Mouse (Mus musculus) ES-CJ7 (cell line): ENCODE results near the gene Pnrc2.

Experiments used
- DNase-seq: peaks from one replicate; pipeline ENCODE4 v3.0.0; 2011; ENCODE audit warnings: low read depth, low spot score

The Pnrc2 gene

DNA sequence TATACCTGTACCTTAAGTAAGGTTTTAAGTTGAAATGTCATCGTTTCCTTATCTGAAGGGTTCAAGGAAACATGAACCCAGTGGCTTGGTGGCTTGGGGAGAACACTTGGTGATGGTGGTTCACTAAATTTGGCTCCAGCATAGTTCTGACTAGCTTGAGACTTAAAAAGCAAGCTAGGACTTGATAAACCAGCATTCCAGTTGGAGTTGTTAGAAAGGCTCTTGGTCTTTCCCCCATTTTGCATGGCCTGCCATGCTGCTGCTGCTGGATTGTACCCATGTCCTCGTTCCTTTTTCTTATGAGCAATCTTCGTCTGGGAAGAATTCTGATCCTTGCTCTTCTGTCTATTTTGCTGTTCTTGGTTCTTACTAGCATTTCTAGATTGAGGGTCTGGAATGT lies 1.6 kb downstream of the Pnrc2 start:
- no peak for DNase-seq

DNA sequence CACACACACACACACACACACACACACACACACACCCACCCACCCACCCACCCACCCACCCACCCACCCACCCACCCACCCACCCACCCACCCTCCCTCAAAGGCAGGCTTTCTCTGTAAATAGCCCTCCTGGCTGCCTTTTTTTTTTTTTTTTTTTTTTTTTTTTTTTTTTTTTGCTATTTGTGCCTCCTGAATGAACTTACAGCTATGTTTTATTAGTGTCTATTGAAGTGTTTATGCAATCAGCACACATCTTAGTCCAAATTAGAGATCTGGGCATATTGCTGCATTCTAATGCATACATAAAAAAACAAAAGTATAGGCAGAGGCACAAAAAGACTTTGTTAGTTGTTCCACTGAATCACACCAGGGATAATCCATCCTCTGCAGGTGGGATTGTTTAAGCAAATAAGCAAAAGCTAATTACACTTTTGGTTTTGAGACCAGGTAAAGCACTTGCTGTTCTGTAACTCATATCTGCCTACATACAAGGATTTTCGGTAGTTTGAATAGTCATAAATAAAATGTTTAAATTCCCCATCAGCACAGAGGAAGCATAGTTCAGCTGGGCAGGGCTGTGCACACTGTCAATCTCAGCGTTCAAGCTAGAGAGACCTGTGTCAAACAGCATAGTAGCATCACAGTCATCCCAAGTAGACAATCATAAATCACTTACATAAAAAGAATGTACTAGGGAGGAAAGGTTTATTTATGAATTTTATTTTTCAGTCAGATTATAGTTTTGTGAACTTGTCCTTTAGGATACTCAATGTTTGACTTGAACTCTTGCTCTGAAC lies 3.2 kb downstream of the Pnrc2 start:
- no peak for DNase-seq

DNA sequence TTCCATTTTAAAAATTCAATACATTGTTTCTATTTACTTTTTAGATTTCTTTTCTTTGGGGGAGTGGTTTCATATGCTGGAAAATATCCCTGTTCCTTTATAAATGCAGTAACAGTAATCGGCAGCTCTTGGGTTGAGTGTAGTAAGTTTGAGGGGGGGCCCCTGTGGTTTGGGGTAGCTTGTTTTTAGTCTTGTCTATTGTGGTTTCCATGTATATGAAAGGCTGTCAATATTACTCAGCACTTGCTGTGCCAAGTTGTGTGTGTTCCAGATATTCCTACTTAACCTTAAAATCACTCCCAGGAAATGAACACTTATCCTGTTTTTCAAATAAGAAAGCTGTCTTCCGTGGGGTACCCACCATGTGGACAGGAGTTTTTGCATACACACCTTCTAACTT lies 4.7 kb downstream of the Pnrc2 start:
- no peak for DNase-seq

DNA sequence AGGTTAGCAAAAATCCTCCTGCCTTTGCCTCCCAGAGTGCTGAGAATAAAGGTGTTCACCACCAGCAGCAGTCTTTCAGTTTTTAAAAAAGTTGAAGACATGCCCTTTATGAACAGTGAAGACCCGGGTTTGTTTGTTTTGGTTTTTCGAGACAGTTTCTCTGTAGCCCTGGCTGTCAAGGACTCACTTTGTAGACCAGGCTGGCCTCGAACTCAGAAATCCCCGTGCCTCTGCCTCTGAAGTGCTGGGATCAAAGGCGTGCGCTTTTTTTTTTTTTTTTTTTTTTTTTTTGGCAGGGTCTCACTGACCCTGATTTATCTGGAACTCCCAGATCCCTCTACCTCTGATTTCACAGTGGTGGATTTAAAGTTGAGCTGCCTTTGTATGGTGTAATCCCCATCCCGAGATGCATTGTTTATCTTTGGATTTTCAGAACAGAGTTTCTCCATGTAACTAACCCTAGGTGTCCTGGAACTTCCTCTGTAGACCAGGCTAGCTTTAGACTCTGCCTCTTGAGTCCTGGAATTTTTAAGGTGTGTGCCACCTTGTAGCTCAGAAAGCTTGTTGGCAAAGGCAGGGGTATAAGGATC lies 16.0 kb downstream of the Pnrc2 start:
- DNase-seq: no peak

DNA sequence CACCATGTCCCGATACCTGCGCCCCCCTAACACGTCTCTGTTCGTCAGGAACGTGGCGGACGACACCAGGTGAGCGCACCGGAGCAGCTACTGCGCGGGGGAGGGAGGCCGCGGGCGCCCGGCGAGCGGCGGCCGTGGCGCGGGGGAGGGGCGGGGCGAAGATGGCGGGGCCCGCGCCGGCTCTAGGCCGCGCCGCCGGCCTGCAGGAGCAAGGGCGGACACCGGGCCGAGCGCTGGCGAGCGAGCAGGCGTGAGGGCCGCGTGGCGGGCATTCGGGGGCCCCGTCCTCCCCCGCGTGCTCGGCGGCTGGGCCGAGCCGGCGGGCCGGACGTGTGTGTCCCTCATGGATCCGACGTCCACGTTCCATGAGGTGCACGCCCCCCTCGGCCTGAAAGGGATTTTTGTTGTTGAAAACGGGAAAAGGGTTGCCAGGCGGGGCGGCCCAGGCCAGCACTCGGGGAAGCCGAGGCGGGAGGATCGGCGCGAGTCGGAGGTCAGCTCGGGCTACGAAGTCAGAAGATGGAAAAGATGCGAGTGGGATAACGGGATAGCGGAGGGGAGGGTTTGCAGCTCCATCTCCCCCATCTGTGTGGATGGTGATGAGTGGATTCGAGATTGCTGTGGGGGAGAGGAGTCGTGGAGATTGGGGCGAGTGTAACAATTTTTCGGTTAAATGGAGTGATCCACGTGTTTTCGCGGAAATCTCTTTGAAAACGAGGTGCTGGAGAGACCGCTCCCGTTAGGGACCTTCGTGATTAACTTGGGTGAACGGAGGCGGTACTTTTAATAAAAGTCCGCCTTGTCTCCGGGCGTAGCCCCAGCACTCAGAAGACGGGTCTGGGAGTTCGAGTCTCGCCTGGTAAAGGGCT lies 17.2 kb downstream of the Pnrc2 start:
- peak; percentile 61 for DNase-seq

DNA sequence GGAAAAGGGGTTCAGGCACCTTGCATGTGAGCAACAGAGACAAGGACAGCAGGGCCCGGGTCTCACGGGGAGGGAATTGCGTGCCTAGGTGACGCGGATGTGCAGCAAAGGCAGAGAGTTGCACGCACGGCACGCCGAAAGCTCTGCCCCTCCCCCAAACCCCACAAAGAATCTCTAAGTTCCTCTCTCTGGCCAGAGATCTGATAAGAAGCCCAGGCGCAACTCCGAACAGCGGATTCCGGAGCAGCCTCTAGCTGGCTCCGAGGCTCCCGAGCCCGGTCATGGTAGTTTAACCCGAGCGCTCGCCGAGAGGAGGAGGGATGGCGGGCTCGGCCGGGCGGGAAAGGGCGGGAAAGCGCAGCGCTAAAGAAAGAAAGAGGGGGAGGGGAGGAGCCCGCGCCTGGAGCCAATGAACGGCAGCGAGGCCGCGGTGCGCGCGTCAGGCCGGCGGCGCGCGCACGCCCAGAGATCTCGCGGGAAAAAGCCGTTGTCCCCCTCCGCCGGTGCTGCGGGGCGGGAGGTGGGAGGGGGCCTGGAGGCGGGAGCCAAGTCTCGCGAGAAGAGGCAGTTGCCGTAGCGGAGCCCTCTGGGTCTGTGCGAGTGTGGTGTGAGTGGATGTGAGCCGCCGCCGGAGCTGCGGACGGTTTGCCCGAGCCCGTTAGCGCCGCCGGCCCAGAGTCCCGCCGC lies 18.0 kb downstream of the Pnrc2 start, which contains the start of gene Srsf10:
TSS of gene Srsf10 (plus strand) at position 212 of the 687 bp plus-strand sequence.
- peak; percentile 98 for DNase-seq

DNA sequence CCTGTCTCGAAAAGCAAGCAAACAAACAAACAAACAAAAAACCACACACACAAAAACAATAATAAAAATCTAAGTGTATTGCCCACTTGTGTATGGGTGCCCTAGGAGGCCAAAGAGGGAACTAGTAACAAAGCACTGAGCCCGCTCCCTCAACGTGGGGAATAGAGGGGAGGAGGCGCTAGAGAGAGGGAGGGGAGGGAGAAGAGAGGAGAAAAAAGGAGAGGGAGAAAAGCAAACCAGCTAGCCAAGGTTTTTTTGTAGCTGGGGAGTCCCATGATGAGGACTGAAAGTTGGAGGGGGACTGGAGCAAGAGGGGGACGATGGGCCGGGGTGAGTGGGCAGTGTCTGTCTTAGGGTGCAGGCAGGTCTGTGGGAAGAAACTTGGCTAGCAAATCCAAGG lies 18.6 kb downstream of the Pnrc2 start:
- DNase-seq: peak; percentile 65

DNA sequence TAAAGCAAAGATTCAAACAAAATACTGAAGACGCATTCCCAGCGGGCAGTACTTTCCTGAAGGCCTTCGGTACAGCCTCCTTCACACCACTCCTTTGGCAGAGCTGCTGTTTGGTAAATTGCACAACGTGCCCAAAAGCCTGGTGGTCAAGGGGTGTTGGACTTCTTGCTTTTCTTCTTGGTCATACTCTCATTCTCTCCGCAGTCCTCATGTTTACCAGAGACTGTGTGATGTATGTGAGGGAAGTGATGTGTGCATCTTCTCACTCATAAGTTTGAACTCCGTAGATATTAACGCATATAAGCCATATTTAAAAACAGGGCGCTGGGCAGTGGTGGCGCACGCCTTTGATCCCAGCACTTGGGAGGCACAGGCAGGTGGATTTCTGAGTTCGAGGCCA lies 19.0 kb downstream of the Pnrc2 start:
- DNase-seq: no peak

DNA sequence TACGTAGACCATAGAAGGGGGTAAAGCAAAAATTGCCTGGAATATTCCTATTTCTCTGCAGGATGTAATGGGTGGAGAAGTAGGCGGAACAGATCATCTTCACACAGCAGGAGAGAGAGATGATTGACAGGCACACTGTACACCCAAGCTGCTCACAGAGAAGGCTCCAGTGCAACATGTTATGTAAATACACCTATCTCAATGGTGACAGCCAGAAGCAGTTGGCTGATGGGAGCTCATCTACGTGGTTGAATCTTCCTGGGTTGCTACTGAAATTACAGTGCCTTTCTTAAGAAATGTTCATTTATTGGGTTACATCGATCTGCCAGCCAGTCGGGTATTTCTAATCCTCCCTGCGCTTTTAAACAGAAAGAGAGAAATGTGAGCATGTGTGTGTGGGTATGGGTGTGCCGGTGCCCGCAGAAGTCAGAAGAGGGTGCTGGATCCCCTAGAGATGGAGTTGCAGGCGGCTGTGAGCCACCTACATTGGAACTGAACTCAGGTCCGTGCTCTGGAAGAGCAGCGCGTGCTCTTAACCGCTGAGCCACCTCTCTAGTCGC lies 19.6 kb downstream of the Pnrc2 start:
- DNase-seq: no peak

DNA sequence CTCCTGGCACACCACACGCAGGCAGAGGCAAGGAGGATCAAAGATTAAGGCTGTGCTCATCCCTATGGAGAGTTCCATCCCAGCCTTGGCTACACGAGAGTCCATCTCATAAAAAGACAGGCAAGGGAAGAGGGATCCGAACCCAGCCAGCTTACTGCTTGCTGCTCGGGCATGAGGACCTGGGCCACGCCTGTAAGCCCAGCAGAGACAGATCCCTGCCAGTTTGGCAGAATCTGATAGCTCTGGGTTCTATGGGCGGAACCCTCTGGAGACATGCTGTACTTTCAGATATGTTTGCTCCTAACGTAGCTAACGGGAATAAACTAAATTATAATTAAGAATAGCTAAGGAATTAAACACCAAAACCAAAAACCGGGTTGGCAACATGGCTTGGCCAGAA lies 21.7 kb downstream of the Pnrc2 start:
- no peak for DNase-seq

DNA sequence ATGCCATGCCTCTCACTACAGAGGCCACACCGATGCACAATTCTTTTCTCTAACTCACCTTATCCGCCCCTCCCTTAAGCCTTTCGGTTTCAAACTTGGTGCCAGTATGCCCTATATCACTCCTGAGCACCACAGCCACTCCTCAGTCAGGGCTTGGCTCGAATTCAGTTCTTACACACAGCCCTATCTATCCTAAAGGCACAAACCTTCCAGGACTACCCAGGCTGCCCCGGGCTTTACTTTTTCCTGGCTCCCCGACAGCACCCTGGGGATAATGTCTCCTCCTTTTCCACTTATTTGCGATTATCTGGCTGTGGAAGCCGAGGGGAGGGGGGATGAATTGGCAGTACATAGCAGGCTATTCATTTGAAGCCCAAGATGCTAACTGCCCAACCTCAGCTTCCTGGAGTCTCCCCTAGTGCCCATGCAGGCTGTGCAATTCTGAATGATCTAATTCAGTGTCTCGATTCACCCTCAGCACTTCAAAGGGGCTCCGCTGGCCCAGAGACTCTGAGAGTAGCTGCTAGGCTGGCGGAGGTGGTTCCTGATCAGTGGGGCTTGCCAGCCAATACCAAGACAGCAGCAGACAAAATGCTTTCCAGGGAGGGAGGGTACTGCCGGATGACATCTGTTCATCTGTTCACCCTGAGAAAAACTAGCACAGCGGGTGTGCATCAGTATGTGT lies 23.1 kb downstream of the Pnrc2 start:
- DNase-seq: no peak

DNA sequence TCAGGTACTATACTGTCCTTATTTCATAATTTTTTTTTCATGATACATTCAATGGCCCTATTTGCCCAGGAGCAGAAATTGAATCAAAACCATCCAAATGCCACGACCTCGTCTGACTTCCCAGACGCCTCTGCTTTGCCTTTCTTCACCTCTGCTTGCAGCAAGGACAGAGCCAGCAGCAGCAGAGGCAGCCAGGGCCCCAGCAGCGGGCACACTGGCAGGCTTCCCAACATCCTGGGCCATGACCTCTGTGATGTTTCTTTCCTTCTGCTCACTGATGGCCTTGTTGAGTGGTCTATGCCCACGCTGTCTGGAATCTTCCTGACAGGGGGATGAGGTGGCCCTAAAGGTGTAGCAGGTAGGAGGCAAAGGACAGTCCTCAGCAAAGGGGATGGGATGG lies 26.1 kb downstream of the Pnrc2 start:
- DNase-seq: no peak

DNA sequence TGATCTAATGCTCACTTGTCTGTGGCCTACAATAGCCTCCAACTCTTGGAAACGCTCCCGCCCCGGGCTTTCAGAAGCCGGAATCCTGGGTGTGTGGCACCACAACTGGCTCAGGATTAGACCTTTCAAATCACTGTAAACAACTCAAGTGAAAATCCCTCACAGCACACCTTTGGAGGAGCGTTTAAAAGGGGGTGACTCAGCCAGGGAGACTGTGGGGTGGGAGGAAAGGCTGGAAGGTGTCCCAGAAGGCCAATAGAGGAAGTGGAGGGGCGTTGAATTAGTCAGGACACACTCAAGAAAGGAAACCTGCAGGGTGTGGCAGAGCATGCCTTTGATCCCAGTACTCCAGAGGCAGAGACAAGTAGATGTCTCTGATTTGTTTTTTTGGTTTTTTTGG lies 29.2 kb downstream of the Pnrc2 start:
- DNase-seq: no peak

DNA sequence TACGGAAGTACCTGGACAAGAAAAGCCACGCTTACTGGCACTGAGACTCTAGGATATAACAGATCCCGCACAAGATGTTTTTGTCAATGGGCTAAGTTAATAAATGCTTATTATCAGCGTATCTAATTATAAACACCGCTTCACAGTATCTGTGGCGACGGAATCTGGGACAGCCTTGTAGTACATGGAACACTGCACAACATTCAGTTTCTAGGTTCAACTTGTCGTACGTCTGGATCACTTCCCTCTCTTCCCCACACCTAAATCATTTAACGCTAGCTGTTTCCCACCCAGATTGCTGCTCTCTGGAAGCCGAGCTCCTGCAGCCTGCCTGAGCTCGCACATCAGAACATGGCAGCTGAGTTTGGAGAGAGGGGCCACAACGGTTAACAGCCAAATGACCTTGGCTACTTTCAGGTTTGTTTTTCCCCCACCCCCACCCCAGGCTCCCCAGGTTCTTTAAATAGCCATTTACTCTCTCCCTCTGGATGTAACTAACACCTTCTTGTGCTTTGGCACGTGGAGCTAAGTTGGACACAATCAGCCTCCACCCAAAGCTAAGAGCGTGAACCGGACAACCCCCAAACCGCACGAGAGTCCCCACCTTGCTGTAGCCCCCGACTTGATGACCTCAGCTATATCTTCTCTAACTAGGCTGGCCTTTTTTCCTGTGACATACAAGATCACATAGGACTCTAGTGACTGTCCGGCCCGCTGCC lies 34.2 kb downstream of the Pnrc2 start:
- DNase-seq: no peak

DNA sequence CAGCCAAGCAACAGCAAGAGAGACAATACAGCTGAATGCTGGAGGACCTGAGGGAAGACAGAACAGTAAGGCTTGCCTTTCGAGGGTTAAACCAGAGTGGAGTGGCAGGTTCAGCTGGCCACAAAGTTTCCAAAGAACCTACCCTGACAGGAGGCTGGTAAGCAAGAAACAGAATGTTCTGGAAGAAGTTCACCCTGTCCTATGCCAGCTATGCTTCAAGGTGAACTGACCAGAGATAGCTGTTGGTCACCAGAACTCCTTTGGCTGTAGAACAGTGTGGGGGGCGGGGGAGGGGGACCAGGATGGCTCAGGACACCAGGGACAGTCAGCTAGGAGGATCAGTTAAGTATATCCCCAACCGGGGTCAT lies 34.7 kb downstream of the Pnrc2 start:
- DNase-seq: no peak

DNA sequence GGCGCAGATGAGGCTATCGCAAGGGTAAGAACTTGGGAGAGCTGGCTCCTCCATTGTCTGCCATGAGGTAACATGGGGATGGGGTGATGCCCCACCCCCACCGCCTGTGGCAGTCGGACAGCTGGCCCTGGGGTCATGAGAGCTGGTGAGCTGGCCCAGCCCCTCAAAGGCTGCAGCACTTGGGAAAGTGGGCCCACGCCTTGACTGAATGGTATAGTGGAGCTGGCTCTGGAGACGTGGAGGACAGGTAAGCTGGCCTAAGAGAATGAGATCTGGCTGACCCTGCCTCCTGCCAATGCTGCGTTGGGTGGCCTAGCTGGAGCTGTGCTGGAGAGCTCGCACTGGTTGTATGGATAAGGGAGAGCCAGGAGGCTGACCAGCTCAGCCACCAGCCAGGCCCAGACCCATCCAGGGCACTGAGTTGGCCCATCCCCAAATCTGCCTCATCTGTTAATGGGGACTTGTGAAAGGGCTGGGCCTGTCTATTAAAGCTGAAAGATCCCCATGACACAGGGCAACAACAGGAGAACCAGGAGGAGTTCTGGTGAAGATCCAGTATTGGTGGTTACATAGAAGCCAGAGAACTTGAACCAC lies 39.4 kb downstream of the Pnrc2 start:
- DNase-seq: no peak

DNA sequence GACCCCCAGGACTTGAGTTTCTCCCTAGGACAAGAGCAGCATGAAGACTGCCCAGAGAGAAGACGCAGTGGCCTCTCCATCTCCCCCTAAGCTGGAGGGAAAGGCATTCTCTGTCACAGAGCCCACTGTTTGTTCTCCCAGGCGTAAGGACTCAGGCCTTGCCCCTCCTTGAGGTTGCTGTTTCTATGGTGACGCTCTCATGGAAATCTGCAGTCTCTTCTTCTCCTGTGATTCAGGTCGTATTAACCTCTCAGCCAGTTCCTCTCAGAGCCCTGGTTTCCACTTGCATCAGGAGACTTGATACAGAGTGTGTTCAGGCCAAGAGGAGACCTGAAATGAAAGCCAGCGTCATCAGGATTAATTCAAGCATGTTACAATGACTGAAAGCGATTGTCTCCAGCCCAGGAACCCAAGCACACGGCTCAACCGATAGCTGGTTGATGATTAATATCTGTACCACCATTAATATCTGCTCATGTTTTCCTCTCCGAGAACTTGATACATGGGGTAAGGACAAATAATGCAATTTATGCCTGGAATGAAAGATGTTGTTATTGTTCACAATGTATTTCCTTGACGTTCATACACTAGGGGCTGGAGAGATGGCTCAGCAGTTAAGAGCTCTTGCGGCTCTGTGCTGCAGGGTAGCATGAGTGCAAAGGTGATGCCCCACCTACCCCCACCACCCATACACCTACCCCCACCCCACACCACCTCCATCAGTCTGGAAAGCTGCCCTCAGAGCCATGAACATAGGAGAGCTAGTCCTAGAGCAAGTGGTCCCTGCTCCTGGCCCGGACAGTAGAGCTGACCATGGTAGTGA lies 40.1 kb downstream of the Pnrc2 start:
- no peak for DNase-seq

DNA sequence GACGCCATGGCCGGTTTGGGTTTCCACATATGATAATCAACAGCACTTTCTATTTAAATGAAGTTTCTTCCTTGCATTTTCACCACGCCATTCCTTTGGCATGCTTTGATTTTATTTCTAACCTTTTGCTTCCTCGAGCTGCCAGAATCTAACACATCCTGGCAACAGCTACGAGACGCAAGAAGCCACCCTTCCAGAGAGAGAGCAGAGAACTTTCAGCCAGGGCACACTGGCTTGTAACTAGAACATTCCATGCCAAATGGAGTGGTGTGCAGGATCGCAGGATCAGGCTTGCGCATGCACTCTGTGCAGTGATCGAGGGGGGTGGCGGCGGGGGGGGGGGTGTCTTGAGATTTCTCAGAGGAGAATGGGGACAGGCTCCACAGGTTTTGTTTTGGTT lies 41.6 kb downstream of the Pnrc2 start:
- DNase-seq: no peak

DNA sequence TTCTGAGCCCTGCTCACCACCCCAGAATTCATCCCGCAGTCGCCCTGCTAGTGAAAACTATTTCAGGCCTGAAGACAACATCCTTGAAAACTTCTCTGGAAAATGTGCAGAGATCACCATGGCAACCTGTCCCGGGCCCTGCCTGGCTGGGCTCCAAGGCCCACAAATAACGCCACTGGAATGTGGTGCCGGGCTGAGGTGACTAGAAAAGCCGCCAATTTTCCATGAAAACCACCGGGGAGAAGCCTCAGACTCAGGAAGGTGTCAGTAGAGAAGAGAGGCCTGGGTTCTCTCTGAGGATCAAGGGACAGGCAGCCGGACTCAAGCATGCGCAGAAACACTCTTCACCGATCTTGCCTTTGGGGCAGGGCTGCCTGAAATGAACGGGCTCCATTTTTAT lies 45.2 kb downstream of the Pnrc2 start:
- DNase-seq: peak; percentile 67
